Mouse (Mus musculus): ENCODE measurements around the gene Pcbp2. TPM values are rescaled to one million over a fixed set of nuclear protein-coding genes. Genes with fewer than 3 reads are reported as not detected.

Gene Pcbp2
- polyA plus RNA-seq, 1 experiment from 2014 or later, result 183 TPM

DNA sequence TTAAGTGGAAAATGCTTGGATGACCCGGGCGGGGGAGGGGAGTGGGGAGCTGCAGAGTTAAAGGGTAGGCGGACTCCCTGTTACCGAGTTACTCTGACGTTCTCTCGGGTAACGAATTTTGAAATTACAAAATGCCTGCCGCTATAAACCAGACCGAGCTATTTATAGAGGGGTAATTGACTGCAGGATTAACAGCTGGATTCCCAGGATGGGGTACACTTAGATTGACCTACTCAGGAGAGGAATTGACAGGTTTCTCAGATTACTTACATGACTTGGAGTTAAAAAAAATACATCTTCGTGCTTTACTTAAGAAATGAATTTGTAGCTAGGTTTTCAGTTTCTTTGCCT is 931 bp downstream of the Pcbp2 start:
- Histone ChIP-seq H3K27me3 (ENCODE audit: insufficient read depth, poor library complexity, severe bottlenecking) (no peaks in the 10 kb centered on the region), H3K27ac (peak overlapping the region; percentile 99), H3K4me1 (0 out of 2 replicates have a peak, but pooled peaks cover 3% of the 10 kb centered on the region), H3K4me3 (peak overlapping the region; percentile 90), H3K36me3 (peaks cover 38% of the 10 kb centered on the region), H3K9me3 (no peaks in the 10 kb centered on the region)
- DNase-seq (ENCODE audit: low spot score), result no peak
- WGBS, result 0% methylated on average over 10 of the region's 10 CpGs

DNA sequence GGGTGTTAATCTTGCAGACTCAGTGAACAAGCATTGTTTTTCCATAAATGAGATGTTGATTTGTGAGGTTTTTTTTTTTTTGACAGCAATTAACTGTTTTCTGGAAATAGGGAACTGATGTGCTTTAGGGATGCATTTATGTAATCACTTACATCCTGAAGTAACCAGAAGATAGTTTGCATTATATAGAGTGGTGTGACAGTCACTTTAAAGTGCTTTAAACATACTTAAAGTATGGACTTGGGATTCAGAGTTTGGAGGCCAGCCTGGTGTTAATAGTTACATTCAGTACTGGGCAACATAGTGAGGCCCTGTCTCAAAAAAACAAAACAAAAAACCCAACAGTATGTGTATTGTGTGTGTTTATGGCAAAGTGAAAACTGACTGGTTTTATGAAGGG is 1.4 kb downstream of the Pcbp2 start:
- Histone ChIP-seq H3K9me3 (no peaks in the 10 kb centered on the region), H3K4me1 (0 out of 2 replicates have a peak, but pooled peaks cover 3% of the 10 kb centered on the region), H3K4me3 (peak overlapping the region; percentile 90), H3K36me3 (peaks cover 43% of the 10 kb centered on the region), H3K27me3 (ENCODE audit: insufficient read depth, poor library complexity, severe bottlenecking) (no peaks in the 10 kb centered on the region), H3K27ac (no peak overlapping the region)
- DNase-seq (ENCODE audit: low spot score), result peak; percentile 7

DNA sequence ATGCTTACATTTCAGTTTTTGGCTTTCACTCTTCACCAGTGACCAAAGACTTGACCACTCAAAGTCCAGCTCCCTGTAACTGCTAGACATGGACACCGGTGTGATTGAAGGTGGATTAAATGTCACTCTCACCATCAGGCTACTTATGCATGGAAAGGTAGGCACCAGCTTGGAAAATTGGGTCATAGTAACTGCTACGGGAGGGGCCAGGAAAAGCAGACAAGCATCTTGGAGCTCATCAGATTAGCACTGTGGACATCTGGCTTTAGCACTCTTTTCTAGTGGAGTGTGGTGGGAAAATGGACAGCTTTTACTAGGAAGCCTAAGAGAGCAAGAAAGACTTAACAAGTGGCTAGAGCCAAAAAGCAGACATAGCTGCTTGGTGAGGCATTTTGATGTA is 2.9 kb downstream of the Pcbp2 start:
- DNase-seq (ENCODE audit: low spot score), result no peak
- H3K4me3 ChIP-seq, result peak overlapping the region; percentile 12; the same call in 1 of the 2 replicates
- H3K4me1 ChIP-seq, result 0 out of 2 replicates have a peak, but pooled peaks cover 3% of the 10 kb centered on the region
- 74% methylated on average over 2 of the region's 2 CpGs for WGBS
- peaks cover 56% of the 10 kb centered on the region for H3K36me3 ChIP-seq
- no peaks in the 10 kb centered on the region for H3K9me3 ChIP-seq
- no peak overlapping the region for H3K27ac ChIP-seq
- no peaks in the 10 kb centered on the region for H3K27me3 ChIP-seq (ENCODE audit: insufficient read depth, poor library complexity, severe bottlenecking)

DNA sequence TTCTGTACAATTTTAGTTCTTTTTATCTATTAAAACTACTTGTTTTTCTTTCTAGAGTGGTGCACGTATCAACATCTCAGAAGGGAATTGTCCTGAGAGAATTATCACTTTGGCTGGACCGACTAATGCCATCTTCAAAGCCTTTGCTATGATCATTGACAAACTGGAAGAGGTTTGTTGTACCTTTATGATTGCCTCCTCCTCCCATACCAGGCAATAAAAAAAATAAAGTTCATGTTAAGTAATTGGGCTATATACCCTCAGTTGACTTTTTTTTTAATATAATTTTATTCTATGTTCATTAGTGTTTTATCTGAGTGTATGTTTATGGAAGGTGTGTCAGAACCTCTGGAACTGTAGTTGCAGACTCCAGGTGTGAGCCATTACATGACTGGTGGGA is 4.2 kb downstream of the Pcbp2 start:
- 0 out of 2 replicates have a peak, but pooled peaks cover 3% of the 10 kb centered on the region for H3K4me1 ChIP-seq
- no peak for DNase-seq (ENCODE audit: low spot score)
- peaks cover 61% of the 10 kb centered on the region for H3K36me3 ChIP-seq
- H3K27me3 ChIP-seq (ENCODE audit: insufficient read depth, poor library complexity, severe bottlenecking), result no peaks in the 10 kb centered on the region
- WGBS, result 87% methylated on average over 2 of the region's 2 CpGs
- no peak overlapping the region for H3K4me3 ChIP-seq
- no peaks in the 10 kb centered on the region for H3K9me3 ChIP-seq
- no peak overlapping the region for H3K27ac ChIP-seq

DNA sequence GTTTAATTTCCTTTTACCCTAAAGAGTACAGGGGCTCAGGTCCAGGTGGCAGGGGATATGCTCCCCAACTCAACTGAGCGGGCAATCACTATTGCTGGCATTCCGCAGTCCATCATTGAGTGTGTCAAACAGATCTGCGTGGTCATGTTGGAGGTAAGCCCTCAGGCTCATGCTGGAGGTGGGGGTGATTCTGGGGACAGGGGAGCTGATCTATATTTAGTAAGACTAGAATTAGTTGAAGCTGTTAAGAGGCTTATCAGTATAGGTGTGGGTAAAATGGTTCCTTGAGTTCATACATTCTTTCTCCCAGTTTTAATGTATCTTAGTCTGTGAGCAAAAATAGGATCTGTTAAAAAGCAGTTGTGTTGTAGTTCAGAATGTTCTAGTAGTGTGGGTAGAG is 12.8 kb downstream of the Pcbp2 start:
- H3K4me1 ChIP-seq, result peaks cover 14% of the 10 kb centered on the region; the same call in 1 of the 2 replicates
- 58% methylated on average over 3 of the region's 3 CpGs for WGBS
- no peak overlapping the region for H3K4me3 ChIP-seq
- DNase-seq (ENCODE audit: low spot score), result no peak
- no peak overlapping the region for H3K27ac ChIP-seq
- no peaks in the 10 kb centered on the region for H3K9me3 ChIP-seq
- no peaks in the 10 kb centered on the region for H3K27me3 ChIP-seq (ENCODE audit: insufficient read depth, poor library complexity, severe bottlenecking)
- peaks cover 96% of the 10 kb centered on the region for H3K36me3 ChIP-seq

DNA sequence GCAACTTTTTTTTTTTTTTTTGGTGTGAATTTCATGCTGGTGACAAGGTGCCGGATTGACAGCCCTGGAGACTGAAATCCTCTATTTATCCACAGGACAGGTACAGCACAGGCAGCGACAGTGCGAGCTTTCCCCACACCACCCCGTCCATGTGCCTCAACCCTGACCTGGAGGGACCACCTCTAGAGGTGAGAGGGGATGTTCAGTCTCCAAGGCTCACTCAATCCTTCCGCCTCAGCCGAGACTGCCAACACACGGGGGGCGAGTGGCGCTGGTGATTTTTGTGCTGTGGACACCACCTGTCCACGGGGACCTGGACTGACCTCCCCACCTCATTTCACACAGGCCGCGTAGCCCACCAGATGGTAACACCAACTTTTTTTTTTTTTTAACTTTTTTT is 15.5 kb downstream of the Pcbp2 start:
- Histone ChIP-seq H3K27me3 (ENCODE audit: insufficient read depth, poor library complexity, severe bottlenecking) (no peaks in the 10 kb centered on the region), H3K4me1 (peaks cover 14% of the 10 kb centered on the region; the same call in 1 of the 2 replicates), H3K4me3 (no peak overlapping the region), H3K9me3 (no peaks in the 10 kb centered on the region), H3K27ac (no peak overlapping the region), H3K36me3 (peaks cover 99% of the 10 kb centered on the region)
- DNase-seq (ENCODE audit: low spot score), result no peak
- WGBS, result 88% methylated on average over 12 of the region's 12 CpGs

DNA sequence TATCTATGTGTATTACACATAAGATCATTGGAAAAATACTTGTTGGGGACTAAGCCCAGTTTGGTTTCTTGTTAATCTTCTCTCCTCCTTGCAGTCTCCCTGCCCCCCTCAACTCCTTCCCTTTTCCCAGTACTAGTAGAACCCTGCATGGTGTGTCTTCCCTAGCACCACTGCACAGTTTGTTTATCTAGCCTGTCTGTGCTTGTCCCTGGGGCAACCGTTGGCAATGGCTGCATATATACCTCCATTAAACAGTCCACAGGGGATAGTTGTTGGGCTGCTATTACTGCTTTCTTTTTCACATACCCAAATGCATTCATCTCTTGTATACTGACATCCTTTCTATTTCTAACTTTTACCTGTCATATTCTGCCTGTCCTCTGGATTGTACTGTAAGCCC is 17.3 kb downstream of the Pcbp2 start:
- Histone ChIP-seq H3K4me1 (peaks cover 11% of the 10 kb centered on the region; the same call in 1 of the 2 replicates), H3K9me3 (no peaks in the 10 kb centered on the region), H3K36me3 (peaks cover 100% of the 10 kb centered on the region), H3K4me3 (no peak overlapping the region), H3K27ac (no peak overlapping the region), H3K27me3 (ENCODE audit: insufficient read depth, poor library complexity, severe bottlenecking) (no peaks in the 10 kb centered on the region)
- no peak for DNase-seq (ENCODE audit: low spot score)
- 79% methylated on average over 1 of the region's 1 CpGs for WGBS

DNA sequence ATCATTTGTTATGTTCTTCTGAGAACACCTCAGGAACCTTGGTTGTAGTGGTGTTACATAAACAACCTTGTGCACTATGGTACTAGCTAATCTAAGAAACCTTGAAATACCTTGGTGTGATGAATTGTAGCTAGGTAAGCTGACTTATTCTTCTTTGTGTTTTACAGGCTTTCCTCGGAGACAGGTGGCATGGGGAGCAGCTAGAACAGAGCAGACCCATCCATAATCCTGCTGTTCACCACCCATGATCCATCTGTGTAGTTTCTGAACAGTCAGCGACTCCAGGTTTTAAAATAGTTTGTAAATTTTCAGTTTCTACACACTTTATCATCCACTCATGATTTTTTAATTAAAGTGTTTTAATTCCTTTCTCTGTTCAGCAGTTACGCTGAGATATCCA is 28.0 kb downstream of the Pcbp2 start:
- no peak for DNase-seq (ENCODE audit: low spot score)
- Histone ChIP-seq H3K27ac (no peak overlapping the region), H3K4me3 (no peak overlapping the region), H3K4me1 (0 out of 2 replicates have a peak, but pooled peaks cover 5% of the 10 kb centered on the region), H3K9me3 (no peaks in the 10 kb centered on the region), H3K27me3 (ENCODE audit: insufficient read depth, poor library complexity, severe bottlenecking) (no peaks in the 10 kb centered on the region), H3K36me3 (peaks cover 97% of the 10 kb centered on the region)
- WGBS, result 93% methylated on average over 3 of the region's 3 CpGs

DNA sequence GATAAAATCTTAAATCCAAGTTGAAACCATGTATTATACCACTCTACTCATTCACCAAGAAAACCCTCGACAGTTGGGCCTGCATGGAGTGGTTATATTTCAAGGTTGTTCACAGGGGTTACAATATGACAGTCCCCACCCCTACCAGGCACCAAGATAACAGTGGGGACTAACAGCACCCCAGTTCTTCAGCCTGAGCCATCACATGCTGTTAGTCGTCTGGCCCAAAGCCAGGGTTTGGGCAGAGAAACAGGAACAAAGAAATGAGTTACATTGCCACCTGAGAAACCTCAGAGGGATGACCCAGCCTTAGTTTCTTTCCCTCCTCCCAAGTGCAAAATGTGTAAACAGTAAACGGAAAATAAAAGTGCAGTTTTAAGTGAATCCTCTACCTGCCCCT is 29.0 kb downstream of the Pcbp2 start:
- H3K27me3 ChIP-seq (ENCODE audit: insufficient read depth, poor library complexity, severe bottlenecking), result no peaks in the 10 kb centered on the region
- H3K4me1 ChIP-seq, result 0 out of 2 replicates have a peak, but pooled peaks cover 5% of the 10 kb centered on the region
- H3K36me3 ChIP-seq, result peaks cover 97% of the 10 kb centered on the region
- H3K4me3 ChIP-seq, result no peak overlapping the region
- 82% methylated on average over 3 of the region's 3 CpGs for WGBS
- DNase-seq (ENCODE audit: low spot score), result no peak
- H3K9me3 ChIP-seq, result no peaks in the 10 kb centered on the region
- H3K27ac ChIP-seq, result no peak overlapping the region

DNA sequence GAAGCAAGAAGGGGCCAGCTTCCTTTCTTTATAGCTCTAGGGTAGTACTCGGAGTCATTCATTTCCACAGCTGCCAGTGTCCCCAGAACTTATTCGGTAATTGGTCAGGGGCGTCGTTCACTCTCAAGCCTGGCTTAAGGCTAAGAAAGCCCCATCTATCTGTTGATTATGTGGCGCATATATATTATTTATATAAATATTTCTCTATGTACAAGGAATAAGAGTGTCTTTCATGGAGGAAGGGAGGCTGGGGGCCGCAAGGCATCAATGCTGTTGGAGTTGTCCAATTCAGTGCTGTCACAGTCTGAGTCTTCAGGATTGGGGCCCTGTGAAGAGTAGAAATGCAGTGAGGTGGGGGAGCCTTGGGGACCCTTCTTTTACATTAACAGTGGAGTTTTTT is 29.5 kb downstream of the Pcbp2 start:
- H3K36me3 ChIP-seq, result peaks cover 97% of the 10 kb centered on the region
- H3K9me3 ChIP-seq, result no peaks in the 10 kb centered on the region
- H3K4me3 ChIP-seq, result no peak overlapping the region
- no peak for DNase-seq (ENCODE audit: low spot score)
- H3K27ac ChIP-seq, result no peak overlapping the region
- H3K27me3 ChIP-seq (ENCODE audit: insufficient read depth, poor library complexity, severe bottlenecking), result no peaks in the 10 kb centered on the region
- H3K4me1 ChIP-seq, result 0 out of 2 replicates have a peak, but pooled peaks cover 5% of the 10 kb centered on the region
- 92% methylated on average over 6 of the region's 6 CpGs for WGBS

DNA sequence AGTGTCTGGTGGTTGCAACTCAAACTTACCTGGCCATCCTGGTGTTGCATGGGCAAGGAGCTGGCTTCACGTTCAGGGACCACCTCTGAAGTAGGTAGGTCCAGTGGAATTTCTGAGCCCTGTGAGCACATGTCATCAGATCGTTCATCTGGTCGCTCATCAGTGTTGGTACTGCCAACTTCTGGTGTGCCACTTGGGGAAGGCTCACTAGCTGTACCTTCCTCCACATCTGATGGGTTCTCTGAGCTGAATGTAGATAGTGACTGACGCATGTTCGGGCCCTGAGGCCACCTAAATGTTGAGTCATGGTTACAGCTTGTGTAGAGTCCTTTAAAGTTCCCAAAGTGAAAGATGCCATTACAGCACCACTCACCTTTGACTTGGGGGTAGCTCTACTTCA is 30.1 kb downstream of the Pcbp2 start:
- no peak for DNase-seq (ENCODE audit: low spot score)
- H3K27me3 ChIP-seq (ENCODE audit: insufficient read depth, poor library complexity, severe bottlenecking), result no peaks in the 10 kb centered on the region
- H3K36me3 ChIP-seq, result peaks cover 97% of the 10 kb centered on the region
- no peaks in the 10 kb centered on the region for H3K9me3 ChIP-seq
- H3K27ac ChIP-seq, result no peak overlapping the region
- H3K4me1 ChIP-seq, result 0 out of 2 replicates have a peak, but pooled peaks cover 9% of the 10 kb centered on the region
- H3K4me3 ChIP-seq, result no peak overlapping the region
- 86% methylated on average over 5 of the region's 5 CpGs for whole genome bisulfite sequencing

DNA sequence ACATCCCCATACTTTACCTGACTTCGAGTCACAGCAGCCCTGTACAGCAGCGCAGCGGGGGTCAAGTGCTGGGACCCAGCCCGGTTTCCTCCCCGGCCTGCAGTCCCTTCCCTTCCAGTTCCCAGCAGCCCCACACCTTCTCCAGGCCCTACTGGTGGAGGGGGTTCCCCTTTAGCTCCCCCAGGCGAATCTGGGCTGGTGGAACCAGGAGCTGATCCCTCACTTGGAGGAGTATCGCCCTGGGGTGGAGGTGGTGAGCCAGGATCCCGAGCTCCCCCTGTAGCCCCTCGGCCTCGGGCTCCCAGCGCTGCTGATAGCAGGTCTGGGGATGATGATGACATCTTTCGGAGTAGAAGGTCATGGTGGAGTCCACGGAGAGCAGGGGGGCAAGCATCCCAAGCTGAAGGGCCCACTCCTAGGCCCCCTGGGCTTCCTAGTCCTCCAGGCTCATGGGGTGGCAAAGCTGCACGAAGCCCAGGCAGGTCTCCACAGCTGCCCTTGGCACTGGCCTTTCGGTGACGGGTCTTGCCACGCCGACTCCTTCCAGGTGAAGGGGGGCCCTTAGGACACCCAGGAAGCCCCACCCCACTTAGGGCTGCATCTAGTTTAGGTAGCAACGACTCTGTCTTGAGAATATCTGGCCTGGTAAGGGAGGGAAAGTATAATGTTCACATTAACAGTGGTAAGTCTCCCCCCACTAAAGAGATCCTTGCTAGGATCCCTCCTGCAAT is 30.9 kb downstream of the Pcbp2 start:
- H3K36me3 ChIP-seq, result peaks cover 93% of the 10 kb centered on the region
- H3K27ac ChIP-seq, result no peak overlapping the region
- no peaks in the 10 kb centered on the region for H3K9me3 ChIP-seq
- 90% methylated on average over 19 of the region's 19 CpGs for WGBS
- H3K4me1 ChIP-seq, result 0 out of 2 replicates have a peak, but pooled peaks cover 9% of the 10 kb centered on the region
- no peak overlapping the region for H3K4me3 ChIP-seq
- DNase-seq (ENCODE audit: low spot score), result no peak
- no peaks in the 10 kb centered on the region for H3K27me3 ChIP-seq (ENCODE audit: insufficient read depth, poor library complexity, severe bottlenecking)

DNA sequence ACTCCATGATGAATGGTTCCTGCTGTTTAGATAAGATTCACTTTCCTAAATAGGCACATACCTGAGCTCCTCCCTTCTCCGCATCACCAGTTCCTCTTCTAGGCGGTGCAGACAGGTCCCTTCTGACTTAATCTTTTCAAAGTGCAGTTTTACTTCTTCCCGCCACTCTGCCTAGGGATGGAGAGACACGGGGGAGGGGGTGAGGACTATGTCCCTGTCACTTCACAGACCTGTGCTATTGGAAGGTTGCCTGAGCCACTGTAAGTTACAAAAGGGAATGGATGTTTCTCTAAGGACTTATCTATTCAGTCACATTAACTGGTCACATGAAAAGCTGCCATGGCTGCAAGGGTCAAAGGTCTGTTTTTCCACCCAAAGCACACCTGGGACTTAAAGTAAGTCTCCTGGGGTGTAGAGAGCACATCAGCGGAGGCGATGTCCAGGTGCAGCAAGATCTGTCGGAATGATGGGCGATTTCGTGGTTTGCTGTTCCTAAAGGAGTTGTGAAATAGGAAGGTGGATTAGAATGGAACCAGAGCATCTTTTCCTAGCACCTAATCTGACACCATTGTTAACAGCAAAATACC is 32.0 kb downstream of the Pcbp2 start:
- no peaks in the 10 kb centered on the region for H3K27me3 ChIP-seq (ENCODE audit: insufficient read depth, poor library complexity, severe bottlenecking)
- peaks cover 88% of the 10 kb centered on the region for H3K36me3 ChIP-seq
- 75% methylated on average over 9 of the region's 9 CpGs for WGBS
- DNase-seq (ENCODE audit: low spot score), result no peak
- H3K4me3 ChIP-seq, result no peak overlapping the region
- no peak overlapping the region for H3K27ac ChIP-seq
- no peaks in the 10 kb centered on the region for H3K9me3 ChIP-seq
- 0 out of 2 replicates have a peak, but pooled peaks cover 9% of the 10 kb centered on the region for H3K4me1 ChIP-seq

Measured in heart, embryonic 10.5 days (tissue).